Mouse (Mus musculus) cerebellum, adult 11-12 months (tissue): ENCODE measurements around the gene Actr1a.

Source experiments
- DNase-seq: peaks from one replicate; pipeline ENCODE4 v3.0.0; 2022

The Actr1a gene

DNA sequence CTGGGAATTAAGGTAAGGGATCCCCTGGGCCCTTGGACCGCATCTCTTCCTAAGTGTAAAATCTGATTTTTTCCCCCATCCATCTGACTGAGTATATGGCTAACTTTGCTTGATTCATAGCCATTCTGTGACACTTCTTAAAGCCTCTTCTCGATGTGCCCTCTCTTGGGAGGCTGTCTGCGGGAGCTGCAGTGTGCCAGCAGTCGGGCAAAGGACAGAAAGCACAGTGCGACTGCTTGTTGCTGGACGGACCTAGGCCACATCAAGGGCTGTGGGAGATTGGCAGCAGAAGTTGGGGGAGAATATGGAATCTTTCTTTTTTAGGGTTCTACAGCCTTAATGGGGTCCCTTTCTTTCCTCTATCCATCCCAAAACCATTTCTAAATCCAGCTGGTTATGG is 3.8 kb upstream of the Actr1a start:
- DNase-seq: no peak

DNA sequence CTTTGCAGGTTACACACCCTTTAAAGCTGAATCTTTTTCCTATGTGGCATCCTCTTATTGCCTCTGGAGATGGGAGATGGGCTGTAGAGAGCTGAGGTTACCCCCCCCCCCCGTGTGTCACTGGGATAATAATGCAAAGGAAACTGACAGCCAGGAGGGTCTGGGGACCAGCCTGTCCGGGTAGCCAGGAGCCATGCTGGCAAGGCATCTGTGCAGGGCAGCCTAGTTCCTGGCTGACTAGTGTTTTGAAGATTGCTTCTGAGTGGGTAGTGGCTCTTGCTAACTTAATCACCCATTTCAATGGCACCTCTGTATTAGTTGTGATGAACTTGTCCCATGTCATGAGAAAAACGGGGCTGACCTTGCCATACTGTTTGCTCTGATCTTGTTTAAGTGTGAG is 2.9 kb upstream of the Actr1a start:
- no peak for DNase-seq

DNA sequence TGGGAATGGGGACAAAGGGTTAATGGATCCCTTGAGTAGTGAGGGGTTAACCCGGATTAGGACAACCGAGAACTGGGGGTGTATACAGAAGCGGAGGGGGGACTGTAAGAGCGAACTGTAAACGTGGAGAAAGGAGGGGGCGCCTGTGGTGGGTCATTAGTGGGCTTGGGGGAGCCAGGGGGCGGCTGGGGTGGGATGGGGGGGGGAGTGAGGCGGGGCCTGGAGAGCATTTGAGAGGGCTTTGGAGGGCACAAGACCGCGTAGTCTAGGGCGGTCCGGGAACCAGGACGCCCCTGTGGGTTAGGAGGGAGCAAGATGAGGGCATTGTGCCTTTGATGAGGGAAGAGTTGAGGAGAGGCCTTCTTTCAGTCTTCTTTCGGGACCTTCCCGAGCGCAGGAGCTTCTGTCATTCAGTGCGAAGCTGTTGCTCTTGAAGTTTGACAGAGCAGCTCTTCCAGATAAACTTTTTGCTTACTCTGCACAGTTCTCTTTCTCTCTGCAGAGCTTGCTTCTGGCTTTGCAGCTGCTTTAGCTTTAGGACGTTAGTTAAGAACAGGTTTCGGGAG is 2.0 kb upstream of the Actr1a start:
- DNase-seq: no peak

DNA sequence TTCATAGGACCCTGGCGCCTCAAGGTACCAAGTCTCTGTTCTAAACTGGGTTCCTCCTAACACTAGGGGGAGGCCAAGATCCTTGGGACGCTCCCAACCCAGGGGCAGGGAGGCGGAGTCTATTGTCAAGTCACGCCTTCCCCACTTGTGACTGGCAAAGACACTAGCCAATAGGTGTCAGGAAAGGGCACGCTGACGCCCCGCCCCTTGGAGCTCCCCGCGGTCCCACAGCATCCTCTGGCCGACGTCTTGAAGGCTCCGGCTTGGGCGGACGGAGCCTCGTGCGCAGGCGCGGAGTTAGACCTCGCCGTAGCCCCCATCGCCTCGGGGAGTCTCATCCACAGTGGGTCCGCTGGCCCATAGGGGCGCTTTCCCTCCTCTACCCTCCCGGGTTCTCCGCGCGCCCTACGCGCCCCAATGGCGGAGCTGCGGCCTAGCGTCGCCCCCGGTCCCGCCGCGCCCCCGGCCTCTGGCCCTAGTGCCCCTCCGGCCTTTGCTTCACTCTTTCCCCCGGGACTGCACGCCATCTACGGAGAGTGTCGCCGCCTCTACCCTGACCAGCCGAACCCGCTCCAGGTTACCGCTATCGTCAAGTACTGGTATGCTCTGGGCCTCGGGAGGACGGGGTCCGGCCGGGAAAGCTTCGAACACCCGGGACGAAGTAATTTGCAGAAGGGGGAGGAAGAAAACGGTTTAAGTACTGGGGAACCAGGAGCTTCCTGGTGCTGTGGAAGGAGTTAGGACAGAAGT is 1.3 kb upstream of the Actr1a start, which contains the start of gene Sufu:
Gene Sufu, plus strand, starts transcription at position 211 of the 750 bp plus-strand sequence.
- peak; percentile 98 for DNase-seq

DNA sequence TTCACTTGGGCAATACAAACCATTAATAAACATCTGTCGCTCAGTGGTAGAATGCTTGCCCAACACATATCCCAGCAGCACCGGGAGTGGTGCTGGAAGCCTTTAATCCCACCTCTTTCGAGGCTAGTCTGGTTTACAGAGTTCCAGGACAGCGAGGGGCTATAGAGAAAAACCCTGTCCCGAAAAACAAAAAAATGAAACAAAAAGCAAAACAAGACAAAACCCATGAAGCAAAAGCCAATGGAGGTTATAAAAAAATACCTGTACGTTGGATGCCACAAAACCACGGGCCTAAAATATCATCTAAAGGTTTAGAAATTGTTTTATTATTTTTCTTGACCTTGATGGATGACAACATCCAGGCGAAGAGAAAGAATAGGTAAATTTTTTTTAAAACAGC is 561 bp upstream of the Actr1a start:
- DNase-seq: no peak

DNA sequence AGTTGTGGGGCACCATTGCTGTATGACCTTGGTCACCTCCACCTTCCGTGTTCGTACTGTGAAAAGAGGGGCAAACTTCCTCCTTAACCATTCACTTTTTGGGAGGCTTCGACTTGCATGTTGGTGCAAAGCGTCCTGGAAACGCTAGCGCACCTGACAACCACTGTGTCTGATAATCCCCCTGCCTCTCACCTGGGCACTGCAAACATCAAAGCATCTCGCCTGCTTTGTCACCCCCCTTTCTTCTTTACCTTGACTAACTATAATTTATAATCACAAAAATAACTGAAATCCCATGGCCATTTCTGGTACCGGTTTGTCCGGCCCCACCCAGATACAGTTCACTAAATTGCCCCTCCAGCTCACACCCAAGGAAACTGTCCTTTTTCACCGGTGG is 838 bp downstream of the Actr1a start:
- no peak for DNase-seq

DNA sequence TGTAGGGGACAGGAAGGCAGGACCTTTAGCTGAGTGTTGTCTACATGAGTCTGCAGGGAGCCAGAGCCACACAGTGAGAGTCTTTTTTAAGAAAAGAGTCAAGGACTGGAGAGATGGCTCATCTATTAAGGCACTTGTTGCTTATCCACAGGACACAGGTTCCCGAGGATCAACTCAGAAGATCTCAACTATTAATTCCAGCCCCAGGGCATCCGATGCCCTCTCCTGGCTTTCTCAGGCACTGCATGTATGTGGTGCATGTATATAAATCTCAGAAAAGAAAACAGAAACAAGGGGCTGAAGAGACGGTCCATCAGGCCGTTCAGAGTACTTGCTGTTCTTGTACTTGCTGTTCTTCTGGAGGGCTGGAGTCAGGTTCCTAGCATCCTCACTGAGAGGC is 3.5 kb downstream of the Actr1a start:
- no peak for DNase-seq

DNA sequence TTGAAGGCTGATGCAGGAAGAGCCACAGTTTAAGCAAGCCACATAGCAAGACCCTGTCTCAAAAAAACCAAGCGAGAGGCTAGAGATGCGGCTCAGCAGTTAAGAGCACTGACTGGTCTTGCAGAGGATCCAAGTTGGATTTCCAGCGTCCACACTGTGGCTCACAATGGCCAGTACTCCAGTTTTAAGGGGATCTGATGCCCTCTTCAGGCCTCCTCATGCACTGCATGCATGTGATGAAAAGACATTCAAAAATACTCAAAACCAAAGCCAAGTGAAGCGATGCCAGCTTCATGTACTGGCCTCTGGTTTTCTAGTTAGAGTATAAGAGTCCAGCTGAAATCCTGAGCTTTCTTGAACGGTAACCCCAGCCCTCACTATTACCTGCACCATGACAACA is 5.7 kb downstream of the Actr1a start:
- DNase-seq: no peak

DNA sequence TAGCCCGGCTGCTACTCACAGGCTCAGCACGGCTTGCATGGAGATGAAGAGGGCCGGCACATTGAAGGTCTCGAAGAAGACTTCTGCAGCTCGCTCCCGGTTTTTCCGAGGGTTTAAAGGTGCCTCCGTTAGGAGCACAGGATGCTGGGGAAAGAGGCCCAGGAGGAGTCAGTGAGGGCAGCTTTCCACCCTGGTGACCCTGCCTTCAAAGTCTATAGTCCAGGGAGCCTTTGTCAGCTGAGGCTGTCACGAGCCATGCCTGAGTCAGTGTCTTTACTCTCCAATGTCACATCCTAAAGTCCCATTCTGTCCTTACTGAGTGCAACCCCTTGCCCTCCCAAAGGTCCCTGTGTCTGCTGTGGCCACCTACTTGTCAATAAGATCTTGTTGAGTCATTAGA is 13.3 kb downstream of the Actr1a start:
- no peak for DNase-seq

DNA sequence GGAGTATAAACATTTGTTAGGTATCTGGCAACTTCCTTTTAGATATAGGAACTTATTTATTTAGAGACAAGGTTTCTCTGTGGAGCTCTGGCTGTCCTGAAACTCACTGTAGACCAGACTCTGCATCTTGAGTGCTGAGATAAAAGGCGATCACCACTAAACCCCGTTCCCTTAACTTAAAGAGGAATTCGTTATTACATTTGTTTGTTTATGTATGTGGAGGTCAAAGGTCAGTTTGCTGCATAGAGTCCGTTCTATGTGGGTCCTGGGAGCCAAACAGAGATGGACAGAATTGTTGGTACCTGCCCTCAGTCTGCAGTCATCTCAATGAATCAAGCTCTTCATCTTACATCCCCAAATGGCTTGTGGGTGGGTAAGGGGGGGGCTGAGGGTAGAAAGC is 19.7 kb downstream of the Actr1a start:
- no peak for DNase-seq

DNA sequence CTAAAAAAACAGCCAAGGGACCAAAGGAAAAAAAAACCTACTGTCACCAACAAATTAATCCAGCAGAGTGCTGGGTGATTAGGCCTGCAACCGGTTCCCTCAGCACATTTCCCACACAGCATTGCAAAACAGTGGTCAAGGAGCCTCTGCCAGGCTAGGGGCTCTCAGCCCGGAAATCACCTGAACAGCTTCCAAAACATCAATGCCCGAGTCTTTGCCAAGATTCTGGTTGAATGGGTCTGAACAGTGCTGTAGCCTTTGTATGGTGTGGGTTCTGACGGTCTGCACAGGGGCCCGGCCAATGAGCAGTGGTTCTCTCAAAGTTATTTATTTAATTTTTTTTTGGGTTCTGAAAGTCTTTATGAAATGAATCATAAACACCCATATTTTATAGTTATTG is 20.1 kb downstream of the Actr1a start:
- DNase-seq: no peak

DNA sequence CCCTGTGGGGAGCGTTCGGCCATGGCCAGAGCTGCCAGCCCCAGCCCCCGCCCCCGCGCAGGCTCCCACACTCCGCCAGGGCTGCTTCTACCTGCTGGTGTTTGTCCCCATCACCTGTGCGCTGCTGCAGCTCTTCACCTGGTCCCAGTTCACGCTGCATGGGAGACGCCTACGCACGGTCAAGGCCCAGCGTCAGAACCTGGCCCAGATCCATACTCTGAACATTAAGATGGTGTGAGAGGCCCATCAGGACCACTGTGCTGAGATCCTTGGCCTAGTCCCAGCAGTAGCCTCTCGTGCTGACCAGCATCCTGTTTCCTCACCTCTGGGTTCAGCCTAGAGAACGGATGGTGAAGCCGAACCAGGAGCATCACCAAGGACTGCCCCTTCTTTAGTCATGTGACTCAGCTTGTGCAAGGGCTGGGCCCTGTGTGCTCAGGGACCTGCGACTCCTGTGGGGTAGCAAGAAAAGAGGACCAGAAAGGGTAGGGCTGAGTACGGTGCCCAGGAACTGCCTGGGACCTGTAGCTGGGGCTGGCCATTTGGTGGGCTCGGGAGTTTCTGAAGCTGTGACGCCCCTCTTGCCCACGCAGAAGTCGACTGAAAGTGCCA is 21.0 kb downstream of the Actr1a start:
- DNase-seq: no peak

DNA sequence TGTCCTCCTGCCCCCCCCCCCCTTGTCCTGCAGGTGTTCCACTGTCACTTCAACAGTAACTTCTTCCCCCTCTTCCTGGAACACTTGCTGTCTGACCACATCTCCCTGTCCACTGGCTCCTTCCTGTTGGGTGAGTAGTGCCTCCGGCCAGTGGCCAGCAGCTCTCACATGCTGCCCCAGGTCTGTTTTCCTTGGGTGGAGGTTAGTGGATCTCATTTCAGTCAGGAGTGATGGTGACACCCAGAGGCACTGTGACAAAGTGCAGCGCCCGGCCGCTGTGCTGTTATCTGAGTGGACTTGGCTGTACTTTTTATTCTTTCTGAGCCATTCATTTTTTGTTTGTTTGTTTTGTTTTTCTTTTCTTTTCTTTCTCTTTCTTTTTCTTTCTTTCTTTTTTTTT is 26.3 kb downstream of the Actr1a start:
- peak; percentile 73 for DNase-seq

DNA sequence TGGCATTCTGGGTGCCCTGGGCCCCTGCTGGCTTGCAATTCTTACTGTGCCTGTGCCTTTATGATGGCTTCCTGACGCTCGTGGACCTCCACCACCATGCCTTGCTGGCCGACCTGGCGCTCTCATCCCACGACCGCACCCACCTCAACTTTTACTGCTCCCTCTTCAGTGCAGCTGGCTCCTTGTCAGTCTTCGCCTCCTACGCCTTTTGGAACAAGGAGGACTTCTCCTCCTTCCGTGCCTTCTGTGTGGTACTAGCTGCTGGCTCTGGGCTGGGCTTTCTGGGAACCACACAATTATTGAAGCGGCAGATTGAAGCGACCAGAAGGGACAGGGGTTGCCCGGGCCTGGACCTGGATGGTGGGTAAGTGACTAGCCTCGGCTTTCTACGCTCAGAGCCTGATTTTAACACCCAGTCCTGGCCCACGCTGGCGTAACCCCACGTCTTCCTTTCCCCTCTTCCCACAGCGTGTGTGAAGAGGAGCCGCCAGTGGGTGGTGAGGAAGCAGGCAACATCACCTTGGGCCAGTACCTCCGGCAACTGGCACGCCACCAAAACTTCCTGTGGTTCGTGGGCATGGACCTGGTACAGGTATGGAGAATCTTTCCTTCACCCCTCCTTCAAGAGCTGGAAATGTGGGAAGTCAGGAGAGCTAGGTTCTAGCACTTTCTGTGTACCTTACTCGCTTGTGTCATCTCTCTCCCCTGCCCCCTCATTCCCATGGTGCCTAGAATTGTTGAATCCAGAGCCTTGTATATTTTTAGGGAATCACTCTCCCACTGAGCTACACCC is 27.6 kb downstream of the Actr1a start:
- no peak for DNase-seq

DNA sequence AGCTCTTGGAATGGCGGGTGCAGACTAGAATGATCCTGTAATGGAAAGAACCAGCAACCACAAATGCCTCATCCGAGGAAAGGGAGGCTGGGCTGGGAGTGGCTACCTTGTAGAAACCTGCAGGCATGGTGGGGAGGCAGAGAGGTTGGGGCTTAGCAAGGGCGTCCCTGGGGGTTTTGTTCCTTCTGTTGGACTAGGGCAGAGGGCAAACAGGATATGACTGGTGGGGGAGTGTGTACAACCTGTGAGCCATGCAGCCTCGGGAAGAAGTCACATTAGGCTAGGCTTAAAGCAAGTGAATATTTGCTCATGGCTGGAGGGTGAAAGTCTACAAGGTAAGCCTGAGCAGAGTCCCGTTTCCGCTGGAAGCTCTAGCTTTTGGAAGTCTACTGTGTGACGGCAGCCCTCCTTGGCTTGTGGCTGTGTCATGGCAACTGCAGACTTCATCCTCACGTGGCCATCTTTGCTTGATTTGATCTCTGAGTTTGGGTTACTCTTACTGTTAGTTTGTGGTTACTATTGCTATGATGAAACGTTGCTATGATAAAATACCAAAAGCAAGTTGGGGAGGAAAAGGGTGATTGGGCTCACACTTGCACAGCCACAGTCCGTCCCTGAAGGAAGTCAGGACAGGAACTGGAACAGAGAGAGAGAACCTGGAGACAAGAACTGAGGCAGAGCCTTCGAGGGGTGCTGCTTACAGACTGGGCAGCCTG is 32.1 kb downstream of the Actr1a start:
- DNase-seq: no peak

DNA sequence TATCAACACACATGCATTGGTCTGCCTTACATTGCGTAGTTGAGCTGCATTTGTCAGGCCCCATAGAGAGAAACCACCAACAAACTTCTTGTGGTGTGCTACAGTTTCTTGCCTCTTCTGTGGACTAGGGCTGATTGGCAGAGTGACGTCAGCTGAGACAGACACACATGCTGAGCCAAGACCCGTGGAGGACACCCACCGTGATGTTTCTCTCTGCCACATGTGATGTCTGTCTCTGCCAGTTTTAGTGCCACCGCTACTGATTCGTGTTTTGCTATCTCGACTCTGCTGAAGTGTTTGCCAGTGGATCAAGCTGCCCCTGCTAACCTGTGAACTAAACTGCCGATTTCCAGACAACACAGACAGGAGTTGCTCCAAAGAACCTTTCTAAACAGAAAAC is 33.4 kb downstream of the Actr1a start:
- DNase-seq: no peak

DNA sequence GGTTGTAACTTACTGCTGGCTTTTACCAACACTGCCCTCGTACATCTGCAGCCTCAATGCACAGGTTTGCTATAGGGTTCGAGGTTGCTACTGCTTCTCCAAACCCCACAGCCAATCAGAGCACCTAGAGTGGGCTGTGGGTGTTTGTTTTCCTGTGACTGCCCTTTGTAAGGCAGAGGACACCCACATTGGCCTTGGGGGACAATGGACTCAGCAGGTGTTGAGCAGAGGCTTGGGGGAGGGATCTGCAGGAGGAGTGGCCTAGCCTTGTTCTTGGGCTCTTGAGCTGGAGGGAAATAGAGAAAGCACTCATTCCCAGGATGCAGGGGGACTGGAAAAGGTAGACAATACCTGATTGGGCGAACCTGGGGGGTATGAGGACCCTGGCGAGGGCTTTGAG is 37.2 kb downstream of the Actr1a start:
- no peak for DNase-seq

DNA sequence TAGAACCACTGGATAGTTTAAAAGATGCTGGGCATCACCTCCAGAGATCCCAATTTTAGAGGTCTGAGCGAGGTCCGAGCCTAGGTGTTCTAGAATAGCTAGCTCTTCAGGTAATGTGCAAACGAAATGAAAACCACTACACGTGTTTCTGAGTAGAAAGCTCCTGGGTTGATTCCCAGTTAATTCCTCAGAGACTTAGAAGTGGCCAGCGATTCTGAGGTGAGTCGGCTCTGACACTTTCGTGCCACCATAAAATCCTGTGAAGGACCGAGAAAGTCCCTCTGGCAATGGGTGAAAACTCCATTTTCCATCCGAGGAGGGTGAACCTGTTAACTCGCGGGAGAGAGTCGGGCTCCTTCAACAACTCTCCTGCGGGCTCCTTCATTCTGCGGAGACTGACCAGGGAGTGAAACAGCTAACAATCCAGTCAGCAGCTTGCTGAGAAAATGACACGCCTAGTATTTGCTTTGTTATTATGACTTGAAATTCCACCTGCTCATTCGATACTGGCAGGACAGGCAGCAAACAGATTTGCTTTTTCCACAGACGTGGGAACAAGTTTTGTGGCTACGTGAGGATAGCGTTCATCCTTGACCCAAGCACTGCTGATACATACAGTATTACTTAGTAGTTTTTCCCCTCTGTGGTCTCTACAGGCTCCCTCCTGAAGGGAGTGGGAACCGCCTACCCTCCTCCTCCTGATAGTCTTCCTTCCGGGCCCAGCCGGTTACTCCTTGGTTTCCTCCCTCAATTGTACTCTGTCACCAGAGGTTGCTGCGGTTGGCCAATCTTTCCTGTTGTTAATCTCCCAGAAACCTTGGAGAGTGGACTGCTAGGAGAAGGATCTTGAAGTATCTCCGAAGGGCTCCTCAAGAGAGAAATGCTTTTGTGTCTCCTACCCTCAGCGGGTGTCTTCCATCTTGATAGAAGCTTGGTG is 37.9 kb downstream of the Actr1a start:
- no peak for DNase-seq

DNA sequence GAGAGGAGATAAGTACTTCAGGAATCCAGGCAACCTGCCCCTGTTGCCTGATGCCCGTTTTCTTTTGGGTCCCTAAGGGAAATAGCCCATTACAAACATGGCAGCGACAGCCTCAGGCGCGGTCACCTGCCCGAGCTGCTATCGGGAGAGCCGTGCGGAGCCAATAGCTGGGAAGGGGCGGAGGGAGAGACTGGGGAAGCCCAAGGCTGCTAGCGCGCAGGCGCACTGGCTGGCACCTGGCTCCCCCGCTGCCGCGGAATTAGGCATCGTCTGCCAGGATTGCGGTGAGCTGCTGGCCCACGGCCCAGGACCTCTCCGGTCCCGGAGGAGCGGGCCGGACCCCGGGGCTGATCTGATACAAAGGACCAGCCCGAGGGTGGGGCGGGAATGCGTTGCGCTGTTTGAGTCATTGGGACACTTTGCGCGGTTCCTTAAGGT is 38.8 kb downstream of the Actr1a start:
- DNase-seq: peak; percentile 97

DNA sequence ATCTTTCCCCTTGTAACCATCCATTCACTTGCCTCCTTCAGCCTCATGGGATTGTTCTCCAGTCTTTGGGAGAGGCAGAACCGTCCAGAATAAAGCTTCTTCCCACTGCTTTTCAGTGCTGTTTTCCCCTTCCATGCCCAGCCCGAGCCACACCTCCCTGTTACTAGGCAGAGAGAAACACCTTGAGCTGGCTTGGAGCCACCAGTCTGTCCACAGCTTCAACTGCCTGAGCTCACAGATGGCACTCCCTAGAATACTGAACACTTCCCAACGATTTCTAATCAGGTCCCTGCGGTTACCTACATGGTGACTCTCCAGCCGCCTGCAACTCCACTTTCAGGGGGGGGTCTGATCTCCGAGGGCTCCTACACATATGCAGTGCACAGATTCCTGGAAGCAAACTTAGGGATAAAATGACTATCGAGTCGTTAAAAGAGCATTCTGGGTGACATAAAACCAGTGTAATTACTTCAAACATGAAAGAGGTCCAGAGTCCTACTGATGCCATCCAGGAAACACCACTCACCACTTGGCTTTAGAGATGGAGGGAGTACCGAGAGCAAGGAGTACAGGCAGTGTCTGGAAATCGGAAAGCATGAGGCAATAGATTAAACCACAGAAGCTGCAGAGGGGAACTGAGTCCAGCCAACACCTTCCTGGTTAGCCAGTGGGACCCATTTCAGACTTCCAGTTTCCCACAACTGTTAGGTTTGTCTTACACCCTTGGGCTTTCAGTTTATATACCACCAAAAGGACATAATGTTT is 45.2 kb downstream of the Actr1a start, which contains the start of gene 2310034G01Rik:
Gene 2310034G01Rik, minus strand, starts transcription at position 135 of the 765 bp plus-strand sequence.
- peak; percentile 68 for DNase-seq

DNA sequence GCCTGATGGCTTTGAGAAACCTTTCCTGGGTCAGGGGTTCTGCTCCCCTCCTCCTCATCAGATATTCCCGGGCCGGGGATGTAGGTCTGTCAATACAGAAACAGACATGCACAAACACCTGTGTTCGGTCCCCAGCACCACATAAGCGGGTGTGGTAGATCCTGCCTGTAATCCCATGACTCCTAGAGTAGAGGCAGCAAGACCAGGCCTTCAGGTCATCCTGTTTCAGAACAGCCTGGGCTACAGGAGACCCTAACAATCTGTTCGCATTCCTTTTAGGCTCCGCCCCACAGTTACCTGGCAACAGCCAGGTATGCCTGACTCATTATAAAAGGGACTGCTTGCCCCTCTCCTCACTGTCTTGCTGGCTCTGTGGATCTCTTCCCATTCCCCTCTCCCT is 46.0 kb downstream of the Actr1a start:
- DNase-seq: peak; percentile 62
